Mouse (Mus musculus) embryonic fibroblast, embryonic 13.5 days (primary cell): ENCODE data around the gene Maml3.

Source experiments
- CTCF ChIP-seq: IDR thresholded peaks from 2 replicates; pipeline ENCODE4 v1.5.1; 2011; ENCODE audit warnings: mild to moderate bottlenecking, control low read depth, low read length, moderate library complexity, borderline replicate concordance; ENCODE audit not compliant: insufficient read depth
- POLR2A ChIP-seq: IDR thresholded peaks from 2 replicates; pipeline ENCODE4 v1.6.1; 2011; ENCODE audit warnings: low read depth, mild to moderate bottlenecking, control low read depth, low read length, moderate library complexity

GRCm38 (mm10) chr3:51970489-51970888 is 134.4 kb downstream of the Maml3 start:
- TF ChIP-seq CTCF = no peak
- TF ChIP-seq POLR2A = no peak
